Mouse (Mus musculus) left cerebral cortex, postnatal 14 days (tissue): ENCODE results near the gene 2010111I01Rik. TPM values are rescaled to one million over a fixed set of nuclear protein-coding genes. Genes with fewer than 3 reads are reported as not detected.
"Not testable (repeated sequence)": the region's sequence is repeated elsewhere in the genome, so short reads cannot be mapped to it uniquely, and the experiment has no call there.

Experiments
- DNase-seq, 2 experiments: peaks; one replicate each; pipeline ENCODE4 v3.0.0; 2021 to 2022; ENCODE audit warnings: low spot score in 2 of 2, mixed read lengths in 1 of 2
- intact Hi-C: fragments of 180-260 bp; cut with DNase I; formaldehyde crosslinking; loops from one replicate; pipeline ENCODE4 v1.15.1; 2025
- long read RNA-seq, 2 experiments: library from polyadenylated mRNA; stranded (forward); transcript quantifications; one replicate each; pipeline ENCODE4 v2.0.0; 2021
- total RNA-seq, 2 experiments: library from RNA; stranded (reverse); gene quantifications; 2 replicates each; pipeline ENCODE4 v1.2.3; 2021

2010111I01Rik gene
- 100 to 1,000 TPM in 1 of 2 experiments, 10 to 100 TPM in 1; 80.6 to 105 TPM for total RNA-seq
- long read RNA-seq, experiment 1, transcript 2010111I01Rik-224 (6 exons, 1,055 nt) = major isoform, 8 of 40 reads
- long read RNA-seq, experiment 1, partial matches to known transcripts = 18 of 40 reads
- long read RNA-seq, experiment 1, other reads (novel, unspliced or antisense) = 11 of 40 reads
- long read RNA-seq, experiment 2, transcript 2010111I01Rik-224 (6 exons, 1,055 nt) = major isoform, 6 of 36 reads
- long read RNA-seq, experiment 2, partial matches to known transcripts = 12 of 36 reads
- long read RNA-seq, experiment 2, other reads (novel, unspliced or antisense) = 17 of 36 reads

DNA sequence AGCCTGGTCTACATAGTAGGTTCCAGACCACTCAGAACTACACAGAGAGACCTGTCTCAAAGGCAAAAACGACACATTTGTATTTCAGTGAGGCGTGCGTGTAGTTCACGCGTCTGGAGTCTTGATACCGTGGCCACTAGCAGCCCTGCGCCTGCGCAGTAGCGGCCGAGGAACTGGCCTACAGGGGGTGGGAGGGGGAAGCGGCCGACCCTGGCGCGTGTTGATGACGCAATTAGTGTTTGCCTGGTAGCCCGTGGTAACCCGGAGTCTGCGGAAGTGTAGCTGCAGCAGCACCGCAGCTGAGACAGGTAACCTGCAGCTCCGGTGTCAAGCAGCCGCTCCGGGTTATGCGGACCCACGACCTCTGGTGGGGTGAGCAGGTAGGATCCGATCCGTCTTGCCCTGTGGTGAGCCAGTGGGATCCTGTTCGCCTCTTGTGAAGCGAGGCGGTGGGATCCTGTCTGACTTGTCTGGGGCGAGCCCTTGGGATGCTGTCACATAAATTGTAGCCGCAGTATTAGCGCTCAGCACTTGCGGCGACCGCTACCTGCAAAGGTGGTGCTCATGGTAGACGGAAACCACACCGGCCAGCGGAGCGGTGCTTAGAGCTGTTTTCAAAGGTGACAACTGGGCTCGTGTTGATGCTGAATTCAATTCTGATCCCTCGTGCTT lies at the start of gene 2010111I01Rik:
Gene 2010111I01Rik (plus strand): TSS at position 254 of the 672 bp plus-strand sequence.
- intact Hi-C loops = no loop called here

DNA sequence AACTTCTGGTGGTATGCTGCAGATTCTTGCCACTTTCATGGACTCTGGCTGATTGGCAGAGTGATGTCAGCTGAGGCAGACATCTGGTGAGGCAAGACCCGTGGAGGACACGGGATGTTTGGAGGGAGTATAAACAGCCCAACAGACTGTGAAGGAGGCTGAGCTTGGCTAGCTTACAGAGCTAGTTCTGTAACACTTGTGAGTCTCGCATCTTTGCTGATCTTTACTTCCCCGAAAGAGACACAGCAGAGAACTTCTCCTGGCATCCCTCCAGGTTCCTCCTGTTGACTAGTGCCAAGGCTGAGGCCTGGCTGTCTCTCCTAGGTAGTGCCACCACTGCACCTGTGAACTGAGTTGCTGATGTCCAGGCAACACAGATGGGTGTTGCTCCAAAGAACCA lies 48.0 kb upstream of the 2010111I01Rik start:
- DNase-seq = no peak
- intact Hi-C loops = no loop called here

More for the DNA sequence above, at the start of gene 2010111I01Rik:
- DNase-seq = peak; percentile 98

DNA sequence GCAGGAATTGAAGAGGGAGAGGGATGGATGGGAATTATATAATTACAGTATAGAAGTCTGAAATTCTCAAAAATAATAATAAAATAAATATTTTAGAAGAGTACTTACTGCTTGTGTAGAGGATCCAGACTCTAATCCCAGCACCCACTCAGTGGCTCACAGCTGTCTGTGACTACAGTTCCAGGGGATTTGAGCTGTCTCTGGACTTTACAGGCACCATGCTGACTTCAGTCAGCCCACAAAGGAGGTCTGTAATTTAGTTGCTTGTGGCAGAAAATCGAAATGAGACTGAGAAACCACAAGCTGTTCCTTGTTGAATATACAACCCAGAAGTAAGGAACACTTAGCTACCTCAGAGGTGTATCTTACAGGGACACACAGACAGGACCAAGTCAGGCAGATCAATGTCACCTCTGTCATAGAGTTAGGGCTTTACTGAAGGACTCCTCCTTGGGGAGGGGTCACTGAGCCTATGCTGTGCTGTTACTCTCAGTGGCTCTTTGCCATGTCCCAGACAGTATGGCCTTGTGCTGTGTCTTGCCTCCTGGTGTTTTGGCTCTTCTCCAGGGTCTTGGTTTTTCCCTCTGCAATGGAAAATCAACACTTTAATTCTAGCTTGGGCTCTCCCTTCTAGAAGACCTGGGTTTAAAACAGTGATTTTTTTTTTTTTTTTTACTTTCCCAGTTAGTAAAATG lies 47.1 kb upstream of the 2010111I01Rik start:
- no peak for DNase-seq
- intact Hi-C loops = loop anchor here (2.0 kb wide), 1 partner anchor 415 kb away; no protein-coding TSS in a partner anchor

DNA sequence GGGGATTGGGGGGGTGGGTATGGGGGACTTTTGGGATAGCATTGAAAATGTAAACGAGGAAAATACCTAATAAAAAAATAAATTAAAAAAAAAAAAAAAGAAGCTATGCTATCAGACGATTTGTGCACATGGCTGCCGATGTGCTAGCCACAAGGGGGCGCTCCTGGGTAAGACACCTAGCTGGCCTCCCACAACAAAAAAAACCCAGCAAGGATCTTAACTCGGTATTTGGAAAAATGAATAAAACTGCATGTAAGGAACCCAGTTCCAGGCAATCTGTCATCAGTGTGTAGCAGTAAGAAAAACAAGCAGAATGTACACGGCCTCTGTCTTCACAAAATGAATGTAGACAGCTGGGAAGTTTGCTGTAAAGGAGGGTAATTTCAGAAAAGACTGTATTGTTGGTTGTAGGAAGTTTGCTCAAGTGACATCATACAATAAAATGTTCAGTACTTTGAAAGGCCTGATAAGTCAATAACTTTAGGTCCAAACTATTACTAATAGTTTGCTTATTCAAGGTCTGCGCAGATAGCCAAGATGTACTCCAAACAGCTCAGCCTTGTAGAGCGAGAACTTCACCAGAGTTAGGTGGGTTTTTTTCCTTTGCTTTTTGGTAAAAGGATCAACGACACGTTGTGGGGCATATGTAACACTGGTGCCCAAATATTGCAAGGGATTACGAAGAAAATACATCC lies 44.9 kb upstream of the 2010111I01Rik start:
- intact Hi-C loops = loop anchor here (2.0 kb wide), 1 partner anchor 413 kb away; no protein-coding TSS in a partner anchor
- peak; percentile 90 for DNase-seq

DNA sequence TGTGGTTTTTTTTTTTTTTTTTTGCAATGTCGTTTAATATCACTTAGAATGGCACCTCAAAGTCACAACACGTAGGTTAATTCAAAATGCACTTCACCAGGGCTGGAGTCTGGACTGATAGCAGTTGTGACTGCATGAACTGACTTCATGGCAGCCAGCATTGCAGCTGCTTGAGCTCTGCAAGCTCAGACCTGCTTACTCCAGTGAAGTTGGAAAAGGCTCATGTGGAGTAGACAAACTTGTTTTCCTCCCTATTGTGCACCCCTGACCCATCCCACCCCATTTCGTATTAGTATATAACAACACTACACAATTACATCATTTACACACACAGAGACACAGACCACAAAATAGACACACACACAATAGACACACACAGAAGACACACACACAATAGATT lies 42.0 kb upstream of the 2010111I01Rik start:
- DNase-seq = no peak
- intact Hi-C loops = no loop called here

DNA sequence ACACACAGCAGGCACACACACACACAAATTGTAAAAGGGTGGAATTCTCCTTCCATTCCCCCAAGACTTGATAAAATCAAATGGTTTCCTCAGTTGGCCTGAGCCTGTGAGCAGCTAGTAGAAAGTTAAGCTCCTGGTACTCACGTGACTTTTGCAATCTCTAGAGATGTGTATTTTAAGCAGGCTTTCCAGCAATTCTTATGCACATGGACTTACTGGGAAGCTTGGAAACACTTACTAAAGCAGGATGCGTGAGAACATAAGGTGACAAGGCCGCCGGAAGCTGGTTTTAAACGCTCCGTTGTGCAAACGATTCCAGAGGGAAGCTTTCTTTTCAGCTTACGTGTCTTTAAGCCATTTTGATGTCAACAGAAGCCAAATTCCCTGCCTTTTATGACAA lies 41.5 kb upstream of the 2010111I01Rik start:
- DNase-seq = no peak
- intact Hi-C loops = no loop called here

DNA sequence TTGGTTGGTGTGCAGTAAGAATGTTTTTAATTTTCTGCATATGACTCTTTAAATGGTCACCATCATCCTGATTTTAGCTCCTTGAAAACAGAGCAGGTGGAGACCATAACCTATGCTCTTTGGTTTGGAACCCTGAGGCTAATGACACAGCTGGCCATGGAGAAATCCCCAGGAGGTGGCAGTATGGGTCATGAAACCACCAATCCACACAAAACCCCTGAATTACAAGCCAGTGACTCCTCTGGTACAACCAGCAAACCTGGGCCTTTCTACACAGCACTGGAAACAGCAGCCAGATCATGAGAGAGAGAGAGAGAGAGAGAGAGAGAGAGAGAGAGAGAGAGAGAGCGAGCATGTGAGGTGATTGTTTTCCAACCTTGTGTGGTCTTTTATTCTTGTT lies 38.2 kb upstream of the 2010111I01Rik start:
- peak in 1 of 2 experiments; percentile 60 for DNase-seq
- intact Hi-C loops = no loop called here

DNA sequence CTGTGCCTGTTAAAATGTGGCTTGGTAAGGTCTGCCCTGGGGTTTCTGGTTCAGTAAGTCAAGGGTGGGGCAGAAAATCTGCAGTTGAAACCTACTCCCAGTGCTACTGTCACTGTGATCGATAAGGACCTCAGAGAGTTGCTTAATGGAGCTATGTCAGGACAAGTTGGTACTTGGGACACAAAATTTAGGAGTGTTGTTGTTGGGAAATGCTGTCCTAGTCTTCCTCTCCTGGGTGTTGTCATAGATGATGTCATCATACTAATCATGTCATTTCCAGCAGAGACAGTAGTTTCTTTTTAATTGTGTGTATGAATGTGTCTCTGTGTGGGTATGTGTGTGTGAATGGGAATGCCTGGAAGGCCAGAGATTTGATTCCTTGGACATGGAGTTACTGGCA lies 37.2 kb upstream of the 2010111I01Rik start:
- DNase-seq = no peak
- intact Hi-C loops = no loop called here

DNA sequence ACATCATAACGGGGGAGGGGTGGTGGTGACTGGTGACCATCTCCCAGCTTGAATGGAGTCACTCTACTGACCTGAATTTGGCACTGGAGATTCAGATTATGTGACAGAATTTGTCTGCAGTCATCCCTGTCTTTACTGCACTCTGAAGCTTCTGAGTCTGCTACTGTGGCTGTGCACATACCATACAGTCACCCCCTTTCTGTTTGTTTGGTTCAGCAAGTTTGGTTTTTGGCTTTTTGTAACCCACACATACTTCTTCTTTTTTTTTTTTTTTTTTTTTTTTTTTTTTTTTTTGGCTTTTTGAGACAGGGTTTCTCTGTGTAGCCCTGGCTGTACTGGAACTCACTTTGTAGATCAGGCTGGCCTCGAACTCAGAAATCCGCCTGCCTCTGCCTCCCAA lies 35.5 kb upstream of the 2010111I01Rik start:
- DNase-seq, intact Hi-C loops: not testable (repeated sequence)

DNA sequence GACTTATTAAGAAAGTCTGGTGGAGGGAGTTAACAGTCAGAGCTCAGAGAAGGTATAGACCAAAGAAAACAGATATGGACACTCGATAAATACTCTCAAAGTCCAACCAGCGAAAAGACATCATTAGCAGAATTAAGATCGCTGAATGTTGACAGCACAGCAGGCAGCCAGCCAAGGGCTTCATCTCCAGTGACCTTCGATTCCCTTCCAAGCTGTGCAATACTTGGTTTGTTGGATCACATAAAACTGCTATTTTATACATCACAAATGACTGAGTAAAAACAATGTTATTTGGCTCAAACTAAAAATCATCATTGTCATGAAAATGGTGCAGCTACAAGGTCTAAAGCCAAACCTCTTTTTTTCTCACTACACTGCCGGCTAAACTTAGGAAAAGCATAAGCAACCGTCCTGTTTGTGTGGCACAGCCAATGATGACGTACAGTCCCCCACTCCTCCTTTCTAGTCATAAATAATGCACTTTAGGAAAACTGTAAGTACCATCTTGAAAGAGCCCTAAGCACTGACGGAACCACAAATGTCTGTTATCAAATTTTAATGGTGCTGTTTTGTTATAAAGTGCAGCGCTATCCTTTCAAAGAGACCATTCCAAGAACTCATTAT lies 34.8 kb upstream of the 2010111I01Rik start:
- intact Hi-C loops = no loop called here
- DNase-seq = no peak

DNA sequence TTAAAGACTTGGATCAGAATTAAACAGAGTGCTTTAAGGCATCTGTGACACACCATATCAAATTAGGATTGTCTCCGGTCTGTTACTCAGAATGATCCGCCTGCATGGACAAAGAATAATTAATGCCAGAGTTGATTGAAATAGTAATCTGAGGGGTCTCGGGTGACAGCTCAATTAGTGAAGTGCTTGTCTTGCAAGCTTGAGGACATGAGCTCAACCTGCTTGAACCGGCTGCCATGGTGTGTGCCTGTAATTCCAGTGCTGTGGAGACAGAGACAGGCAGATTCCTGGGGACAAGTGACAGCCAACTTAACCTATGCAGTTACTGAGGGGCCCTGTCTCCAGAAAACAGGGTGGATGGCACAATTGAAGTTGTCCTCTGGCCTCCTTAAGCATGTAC lies 32.2 kb upstream of the 2010111I01Rik start:
- DNase-seq = no peak
- intact Hi-C loops = no loop called here

DNA sequence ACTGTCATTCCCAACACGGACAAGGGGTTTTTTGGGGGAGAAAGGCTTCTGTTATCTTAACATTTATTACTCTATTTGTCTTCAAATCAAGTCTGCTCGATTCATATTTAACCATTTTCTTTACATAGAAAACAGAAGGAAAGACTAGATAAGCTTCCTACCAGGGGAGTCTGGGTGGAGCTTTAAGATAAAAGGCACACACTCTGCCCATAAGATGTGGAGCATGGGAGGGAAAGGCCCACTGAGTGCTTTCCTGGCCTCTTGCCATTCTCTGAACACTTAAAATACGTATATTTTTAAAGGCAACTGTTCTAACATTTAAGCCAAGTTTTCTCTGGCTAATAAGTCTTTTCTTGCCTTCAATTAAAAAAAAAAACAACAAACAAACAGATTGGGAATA lies 25.3 kb upstream of the 2010111I01Rik start:
- no peak for DNase-seq
- intact Hi-C loops = no loop called here

DNA sequence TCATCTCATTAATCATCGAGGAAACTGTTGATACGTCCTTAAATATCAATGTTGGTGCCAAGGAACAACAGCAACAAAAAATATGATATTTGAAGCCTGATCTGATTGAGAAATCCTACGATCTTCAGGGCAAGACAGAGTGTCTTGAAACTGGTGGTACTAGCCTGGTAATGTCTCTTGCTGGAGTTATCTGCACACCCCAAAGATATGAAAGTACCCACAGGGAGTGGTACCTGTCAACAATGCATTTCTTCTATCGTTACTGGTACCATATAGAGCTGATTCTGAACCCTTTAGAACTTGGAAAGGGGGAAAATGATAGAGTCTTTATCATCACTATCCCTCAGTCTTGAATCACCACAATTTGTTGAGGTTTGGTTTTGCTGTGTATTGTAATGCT lies 24.9 kb upstream of the 2010111I01Rik start:
- intact Hi-C loops = loop anchor here (5.0 kb wide), 1 partner anchor 93 kb away; no protein-coding TSS in a partner anchor
- DNase-seq = no peak

DNA sequence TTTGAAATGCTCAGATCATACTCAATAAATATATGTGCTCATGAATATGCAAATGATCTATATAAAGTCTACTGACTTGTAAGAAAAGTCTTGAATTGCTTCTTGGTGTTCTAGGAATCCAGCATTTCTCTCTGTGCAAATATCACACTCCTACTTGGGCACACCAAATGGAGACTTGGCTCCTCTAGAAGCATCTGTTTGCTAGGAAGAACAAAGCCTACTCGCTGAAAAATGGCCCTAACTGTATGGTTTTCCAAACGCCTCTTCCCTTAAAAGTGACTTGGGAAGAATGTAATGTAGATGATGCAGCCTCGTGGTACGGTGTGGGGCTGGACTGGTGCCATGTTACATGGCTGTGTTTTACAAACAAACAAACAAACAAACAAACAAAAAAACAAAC lies 24.0 kb upstream of the 2010111I01Rik start:
- peak; percentile 46 to 78 for DNase-seq
- intact Hi-C loops = loop anchor here (5.0 kb wide), 1 partner anchor 92 kb away; no protein-coding TSS in a partner anchor

DNA sequence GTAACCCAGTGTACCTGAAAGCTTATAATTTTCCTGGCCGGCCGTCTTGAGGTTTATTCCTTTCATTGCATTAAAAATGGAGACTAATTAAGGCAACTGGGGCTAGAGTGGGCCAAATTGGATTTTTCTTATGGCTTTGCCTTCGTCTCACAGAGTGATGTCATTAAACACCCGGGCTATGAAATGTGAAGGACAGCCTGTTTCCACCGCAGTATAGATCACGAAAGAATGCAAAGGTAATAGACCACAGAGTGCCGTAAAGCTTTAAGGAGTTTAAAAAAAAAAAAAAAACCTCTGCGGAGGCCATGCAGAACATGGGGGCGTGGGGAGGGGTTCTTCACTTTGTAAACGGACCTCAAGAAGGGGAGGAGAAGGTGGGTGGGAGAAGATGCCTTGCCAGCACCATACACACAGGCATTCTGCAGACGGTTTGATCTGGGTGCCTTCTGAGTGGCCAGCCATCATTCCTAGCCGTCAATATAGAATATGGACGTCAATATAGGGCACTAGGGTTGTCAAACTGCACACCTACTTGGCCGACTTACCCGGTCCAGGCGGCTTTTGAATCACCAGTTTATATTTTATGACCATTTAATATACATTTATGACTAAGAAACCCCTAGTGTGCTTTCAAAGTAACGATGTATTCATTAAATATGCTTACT lies 23.2 kb upstream of the 2010111I01Rik start:
- intact Hi-C loops = loop anchor here (5.0 kb wide), 1 partner anchor 91 kb away; no protein-coding TSS in a partner anchor
- no peak for DNase-seq

DNA sequence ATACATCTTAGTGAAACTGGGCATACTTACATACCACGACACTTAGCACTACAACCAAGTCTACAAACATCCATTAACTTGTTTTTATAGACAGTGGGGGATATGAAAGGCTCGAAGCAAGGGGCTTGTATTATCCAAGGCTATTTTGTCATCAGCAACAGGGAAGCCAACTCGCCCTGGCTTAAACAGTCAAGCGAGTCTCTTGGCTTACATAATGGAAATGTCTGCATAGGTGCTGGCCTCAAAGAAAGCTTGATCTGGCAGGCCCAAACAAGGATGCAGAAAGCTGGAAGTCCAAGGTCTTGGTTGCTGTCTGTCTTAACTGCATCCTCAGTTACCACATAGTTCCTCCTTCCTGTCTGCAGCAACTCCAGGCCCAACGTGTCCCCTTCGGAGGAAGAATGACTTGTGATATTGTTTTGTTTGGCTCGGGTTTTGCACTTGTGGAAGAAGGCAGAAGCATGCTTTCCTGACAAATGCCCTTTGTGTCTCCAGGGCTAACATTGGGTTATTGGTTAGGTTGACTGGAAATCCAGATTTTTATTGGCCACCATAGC lies 21.3 kb upstream of the 2010111I01Rik start:
- intact Hi-C loops = loop anchor here (5.0 kb wide), 1 partner anchor 89 kb away; no protein-coding TSS in a partner anchor
- DNase-seq = no peak

DNA sequence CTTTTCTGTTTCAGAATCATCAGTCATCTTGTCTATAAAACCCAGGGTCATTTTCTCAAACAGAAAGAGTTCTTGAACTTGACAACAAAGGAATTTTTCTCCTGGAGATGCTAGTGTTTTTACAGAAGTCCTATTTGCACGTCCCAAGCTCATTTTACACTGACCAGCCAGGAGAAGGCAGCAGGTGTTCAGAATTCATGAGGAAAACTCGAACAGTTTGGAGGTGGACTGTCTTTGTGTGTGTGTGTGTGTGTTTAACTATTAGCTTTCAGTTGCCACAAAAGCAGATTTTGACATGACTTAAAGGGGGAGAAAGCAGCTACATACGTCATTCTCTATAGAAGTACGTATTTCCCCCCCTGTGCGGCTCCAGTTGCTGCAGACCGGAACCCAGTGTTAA lies 20.6 kb upstream of the 2010111I01Rik start:
- intact Hi-C loops = loop anchor here (5.0 kb wide), 1 partner anchor 88 kb away; no protein-coding TSS in a partner anchor
- no peak for DNase-seq

DNA sequence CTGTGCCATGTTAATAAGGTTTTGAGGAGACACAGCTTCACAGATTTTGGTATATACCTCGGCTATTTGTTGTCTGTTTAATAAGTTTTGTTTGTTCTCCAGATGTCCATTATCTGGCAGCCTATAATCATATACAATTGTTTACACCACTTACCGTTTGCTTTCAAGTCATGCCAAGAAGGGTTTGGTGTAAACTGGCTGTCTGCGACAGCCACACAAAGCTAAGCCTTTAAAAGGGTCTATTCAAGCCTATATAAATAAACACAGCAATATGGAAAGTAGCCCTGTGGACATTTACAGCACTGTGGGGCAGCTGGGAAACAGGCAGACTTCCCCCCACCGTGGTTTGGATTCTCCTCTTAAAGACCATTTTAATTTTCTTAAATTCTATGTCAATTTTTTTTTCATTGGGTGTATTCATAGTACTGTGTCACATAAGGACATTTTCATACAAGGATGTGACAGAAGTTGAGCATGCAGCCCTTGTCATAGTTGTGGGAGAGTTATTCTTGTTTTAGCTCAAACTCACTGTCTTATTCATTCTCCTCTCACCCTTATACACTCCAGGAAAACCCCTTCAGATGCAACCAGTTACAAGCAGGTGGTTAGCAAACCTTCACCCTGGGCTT lies 15.0 kb upstream of the 2010111I01Rik start:
- peak in 1 of 2 experiments; percentile 54 for DNase-seq
- intact Hi-C loops = no loop called here
